Mouse (Mus musculus) spleen, adult 18-20 months (tissue): ENCODE measurements around the gene Ropn1l.

ENCODE experiments used
- DNase-seq, 2 experiments: peaks; one replicate each; pipeline ENCODE4 v3.0.0; 2022; ENCODE audit warnings: mixed read lengths in 2 of 2

Ropn1l gene

GRCm38 (mm10) chr15:31442698-31443097 lies 10.8 kb downstream of the Ropn1l start:
- no peak for DNase-seq

DNA sequence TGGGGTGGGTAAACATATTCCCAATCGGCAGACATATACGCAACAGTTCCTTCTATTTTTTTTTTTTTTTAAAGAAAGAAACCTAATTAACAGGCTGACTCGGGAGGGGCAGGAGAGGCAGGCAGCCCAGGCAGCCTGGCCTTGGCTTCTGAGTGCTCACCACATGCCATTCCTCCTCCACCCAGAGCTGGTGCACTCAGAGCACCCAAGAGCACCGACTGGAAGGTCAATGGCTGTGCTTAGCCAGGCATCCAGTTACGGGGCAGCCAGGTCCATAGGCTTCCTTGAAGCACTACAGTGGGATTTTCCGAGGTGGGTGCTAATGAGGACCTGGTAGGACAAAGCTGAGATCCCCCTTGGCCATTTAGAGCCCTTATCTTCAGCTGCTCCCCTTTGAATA lies 11.5 kb downstream of the Ropn1l start:
- no peak for DNase-seq

- DNase-seq = no peak
Observed at GRCm38 (mm10) chr15:31436811-31437210, 16.7 kb downstream of the Ropn1l start.

- DNase-seq = no peak
Observed at GRCm38 (mm10) chr15:31436083-31436482, 17.5 kb downstream of the Ropn1l start.

GRCm38 (mm10) chr15:31433768-31434167 lies 19.8 kb downstream of the Ropn1l start:
- no peak for DNase-seq

DNA sequence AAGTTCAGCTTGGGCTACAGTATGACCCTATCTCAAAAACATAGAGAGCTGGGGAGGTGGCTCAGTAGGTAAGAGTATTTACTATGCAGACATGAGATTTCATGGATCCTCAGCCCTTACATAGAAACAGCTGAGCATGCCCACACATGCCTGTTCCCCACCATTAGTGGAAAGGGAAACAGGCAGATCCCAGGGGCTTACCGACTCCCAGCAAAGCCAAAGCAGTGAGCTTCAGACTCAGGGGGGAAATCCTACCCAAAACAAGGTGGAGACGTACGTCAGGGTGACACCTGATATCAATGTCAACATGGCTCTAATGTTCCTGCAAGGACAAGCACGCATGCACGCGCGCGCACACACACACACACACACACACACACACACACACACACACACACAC lies 21.7 kb downstream of the Ropn1l start:
- DNase-seq = no peak

GRCm38 (mm10) chr15:31430014-31430413 lies 23.5 kb downstream of the Ropn1l start:
- no peak for DNase-seq

- no peak for DNase-seq
Observed at GRCm38 (mm10) chr15:31429429-31429828, 24.1 kb downstream of the Ropn1l start.

GRCm38 (mm10) chr15:31428571-31428970 lies 25.0 kb downstream of the Ropn1l start:
- no peak for DNase-seq

- no peak for DNase-seq
Observed at GRCm38 (mm10) chr15:31427390-31427789, 26.1 kb downstream of the Ropn1l start.

GRCm38 (mm10) chr15:31426066-31426706 lies 27.4 kb downstream of the Ropn1l start:
- DNase-seq = no peak

- DNase-seq = no peak
Observed at GRCm38 (mm10) chr15:31422649-31423369, 30.7 kb downstream of the Ropn1l start.

- peak; percentile 50 to 66 for DNase-seq
Observed at GRCm38 (mm10) chr15:31419037-31419436, 34.5 kb downstream of the Ropn1l start.

DNA sequence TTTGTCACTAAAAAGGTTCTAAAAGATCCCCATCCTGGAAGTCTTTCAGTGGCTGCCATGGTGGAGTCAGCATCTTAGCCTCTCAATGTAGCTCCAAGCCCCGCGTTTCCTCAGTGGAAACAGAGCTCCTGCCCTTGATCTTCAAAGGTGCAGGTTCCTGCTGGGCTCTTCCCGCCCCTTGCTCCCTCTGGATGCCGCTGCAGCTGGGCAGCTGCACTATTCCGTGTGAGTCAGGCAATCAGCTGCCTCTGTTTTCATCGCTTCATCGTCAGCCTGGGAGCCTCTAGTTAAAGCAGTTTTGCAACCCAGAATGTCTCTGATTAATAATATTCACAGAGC lies 34.9 kb downstream of the Ropn1l start:
- DNase-seq = no peak

DNA sequence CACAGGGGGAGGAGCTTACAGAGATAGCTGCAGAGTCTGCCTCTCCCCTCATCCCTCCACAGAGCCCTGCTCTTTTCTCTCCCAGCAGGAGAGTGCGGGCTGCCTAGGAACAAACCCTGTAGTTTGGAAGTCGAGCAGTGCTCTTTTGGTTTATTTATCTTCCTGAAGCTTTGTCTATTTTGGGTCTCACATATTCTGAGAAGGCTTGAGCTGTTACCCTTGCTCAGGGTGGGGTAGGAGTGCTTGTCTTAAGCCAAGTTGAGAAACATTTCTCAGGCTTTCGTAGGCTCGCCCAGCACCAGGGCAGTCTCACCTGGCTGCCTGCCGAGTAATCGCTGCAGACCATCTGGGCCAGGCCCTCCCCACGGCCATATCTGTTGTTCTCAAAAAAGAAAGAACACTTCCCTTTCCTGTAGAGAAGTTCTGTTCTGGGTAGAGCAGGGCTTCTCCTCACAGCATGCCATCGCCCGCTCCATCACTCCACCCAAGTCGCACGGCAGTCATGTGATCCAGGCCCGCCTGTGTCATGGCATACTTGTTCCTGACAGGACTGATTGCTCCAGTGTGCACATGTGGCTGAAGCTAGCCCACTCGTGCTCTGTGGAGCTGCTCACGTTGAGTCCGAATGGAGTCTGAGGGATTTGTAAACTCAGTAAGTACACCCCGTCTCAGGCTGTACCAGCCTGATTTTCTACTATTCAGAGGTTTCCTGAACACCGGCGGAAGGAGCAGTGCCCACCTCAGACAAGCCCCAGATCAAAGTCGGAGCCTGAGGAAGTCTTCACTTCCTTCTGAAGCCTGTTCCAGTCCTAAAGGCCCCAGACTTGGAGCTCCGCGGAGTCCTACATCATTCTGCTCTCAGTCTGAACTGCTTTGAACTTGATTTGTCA lies 35.5 kb downstream of the Ropn1l start:
- peak; percentile 53 for DNase-seq

- DNase-seq = no peak
Observed at GRCm38 (mm10) chr15:31417409-31417795, 36.1 kb downstream of the Ropn1l start.

DNA sequence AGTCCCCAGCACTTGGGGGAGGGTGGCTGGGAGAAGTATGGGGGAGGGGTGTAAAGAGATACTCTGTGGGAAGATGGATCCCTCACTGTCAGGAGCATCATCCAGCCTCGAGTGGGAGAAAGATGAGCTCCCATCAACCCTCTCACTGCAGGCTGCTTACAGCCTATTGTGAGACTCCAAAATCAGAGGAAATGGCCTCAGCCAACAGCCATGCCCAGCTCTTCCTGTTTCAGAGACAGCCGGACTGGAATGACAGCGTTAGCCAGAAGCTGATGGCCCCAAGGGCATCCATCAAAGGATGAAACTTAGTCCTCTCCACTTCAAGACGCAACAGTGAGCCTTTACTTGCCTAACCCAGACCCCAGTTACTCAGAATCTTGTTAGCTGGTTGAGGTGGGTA lies 38.4 kb downstream of the Ropn1l start:
- no peak for DNase-seq

DNA sequence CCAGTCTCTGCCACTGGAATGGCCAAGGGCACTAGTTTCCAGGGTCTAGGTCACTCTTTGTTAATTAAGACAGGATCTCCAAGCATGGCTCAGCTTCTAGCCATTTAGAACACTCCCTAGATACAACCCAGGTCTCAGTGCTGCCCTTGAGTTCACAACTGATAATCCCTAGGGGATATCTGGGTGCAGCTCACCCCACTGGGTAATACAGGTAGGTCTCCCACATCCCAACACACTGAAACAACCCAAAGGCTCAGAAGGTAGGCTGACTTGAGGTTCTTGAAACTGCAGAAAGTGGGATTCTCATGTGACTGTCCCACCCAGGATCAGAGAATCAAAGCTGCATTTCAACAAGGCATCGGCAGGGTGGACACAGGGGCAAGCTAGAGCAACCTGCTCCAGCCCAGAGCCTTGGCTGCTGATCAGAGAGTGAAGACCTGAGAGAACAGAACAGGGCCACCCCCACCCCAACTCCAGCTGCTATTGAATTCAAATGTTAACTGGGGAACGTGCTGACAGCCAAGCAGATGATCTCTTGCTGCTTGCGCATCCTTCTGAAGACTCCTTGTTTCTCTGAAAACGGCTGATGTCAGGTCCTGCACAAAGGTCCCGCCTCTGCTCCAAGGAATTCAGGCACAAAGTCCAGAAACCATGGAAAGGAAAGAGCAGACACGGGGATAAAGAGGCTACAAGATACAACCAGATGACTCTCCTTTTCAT lies 39.2 kb downstream of the Ropn1l start:
- no peak for DNase-seq

DNA sequence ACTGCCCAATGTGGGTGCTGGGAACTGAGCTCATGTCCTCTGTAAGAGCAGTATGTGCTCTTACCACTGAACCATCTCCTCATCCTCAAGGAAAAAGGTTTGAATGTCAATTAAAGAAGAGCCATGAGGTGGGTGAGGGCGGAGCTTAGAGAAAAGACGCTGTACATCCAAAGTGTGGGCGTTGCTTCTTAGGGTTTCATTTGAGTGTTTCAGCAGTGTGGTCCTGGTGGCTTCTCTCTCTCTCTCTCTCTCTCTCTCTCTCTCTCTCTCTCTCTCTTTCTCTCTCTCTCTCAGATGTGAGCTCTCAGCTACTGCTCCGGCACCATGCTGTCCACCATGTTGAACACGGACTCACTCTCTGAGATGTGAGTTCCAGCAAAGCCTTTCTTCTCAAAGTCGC lies 39.9 kb downstream of the Ropn1l start:
- no peak for DNase-seq

GRCm38 (mm10) chr15:31412933-31413332 lies 40.6 kb downstream of the Ropn1l start:
- no peak for DNase-seq

DNA sequence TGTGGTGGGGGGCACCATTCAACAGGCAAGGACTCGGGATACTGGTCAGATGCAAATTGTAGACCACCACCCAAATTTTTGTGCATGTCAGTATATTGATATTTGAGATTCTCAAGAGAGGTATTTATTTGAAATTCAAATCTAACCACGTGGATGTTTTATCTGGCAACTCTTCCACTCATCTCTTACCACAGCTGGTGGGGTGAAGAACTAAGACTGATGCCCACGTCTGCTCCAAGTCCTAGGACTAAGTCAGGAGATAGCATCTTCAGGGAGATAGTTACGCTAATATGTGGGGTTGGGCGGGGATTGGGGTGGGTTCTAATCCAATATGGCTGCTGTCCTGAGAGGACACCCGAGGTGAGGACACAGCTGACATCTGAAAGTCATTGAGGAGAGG lies 41.1 kb downstream of the Ropn1l start:
- no peak for DNase-seq

DNA sequence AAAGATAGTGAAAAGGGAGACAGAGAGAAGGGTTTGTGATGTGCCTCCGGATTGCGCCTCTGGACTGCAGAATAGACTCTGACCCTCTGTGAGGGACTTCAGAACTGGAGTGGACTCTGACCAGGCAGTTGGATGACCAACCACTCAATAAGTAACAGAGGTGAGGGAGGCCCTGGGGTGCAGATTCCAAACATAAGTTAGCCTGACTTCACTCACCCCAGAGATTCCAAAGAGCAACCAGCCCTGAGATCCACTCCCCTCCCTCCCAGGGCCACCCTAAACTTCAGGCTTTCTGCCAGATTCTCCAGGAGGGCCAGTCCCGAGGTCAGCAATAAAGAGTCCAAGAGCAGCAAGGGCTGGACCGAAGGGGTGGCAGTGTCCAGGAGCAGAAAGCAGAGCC lies 46.0 kb downstream of the Ropn1l start:
- no peak for DNase-seq

DNA sequence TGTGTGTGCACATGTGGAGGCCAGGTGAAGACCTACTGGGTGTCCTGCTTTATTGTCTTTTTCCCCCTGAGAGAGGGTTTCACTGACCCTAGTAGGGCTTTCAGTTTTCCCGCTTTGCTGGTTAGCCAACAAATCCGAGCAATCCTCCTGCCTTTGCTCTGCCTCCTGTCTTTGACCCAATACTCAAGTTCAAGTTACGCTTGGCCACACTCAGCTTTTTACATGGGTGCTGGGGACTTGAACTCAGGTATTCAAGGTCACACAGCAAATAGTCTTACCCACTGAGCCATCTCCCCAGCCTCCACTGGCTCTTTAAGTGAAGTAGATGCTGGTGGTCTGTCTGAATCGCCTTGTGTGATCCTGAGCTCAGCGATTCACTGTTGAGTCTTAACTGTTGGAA lies 46.7 kb downstream of the Ropn1l start:
- DNase-seq = no peak
